Mouse (Mus musculus): ENCODE measurements around the gene Rpl41.

DNA sequence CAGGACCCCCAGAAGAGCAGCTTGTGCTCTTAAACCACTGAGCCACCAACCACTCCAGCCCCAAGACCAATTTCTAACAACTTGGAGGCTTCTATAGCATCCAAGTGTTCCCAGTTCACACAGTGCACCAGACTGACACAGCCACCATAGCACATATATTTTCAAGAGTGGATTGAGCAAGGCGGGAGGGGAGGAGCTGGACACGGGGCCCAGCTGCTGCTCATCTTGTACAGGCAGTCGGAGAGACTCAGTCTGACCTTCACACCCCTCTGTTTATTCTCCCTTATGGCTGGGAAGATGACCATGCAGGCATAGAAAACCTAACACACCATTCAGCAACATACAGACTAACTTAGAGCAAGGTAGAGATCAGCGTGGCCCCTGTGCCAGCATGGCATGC, 39.3 kb downstream of the Rpl41 start:
- TF ChIP-seq CTCF (IDR thresholded peaks at IDR 0.05; ENCODE audit: extremely low read depth, insufficient read length, insufficient replicate concordance, low read depth, low read length) (no peak), POLR2A (IDR thresholded peaks at IDR 0.05; ENCODE audit: low read depth, low read length) (no peak)

Measured in small intestine, adult 2 months (tissue).